Mouse (Mus musculus) layer of hippocampus, adult 2 months (tissue): ENCODE measurements around the gene Ccdc121. TPM values are rescaled to one million over a fixed set of nuclear protein-coding genes. Genes with fewer than 3 reads are reported as not detected.
"Not testable (repeated sequence)": the region's sequence is repeated elsewhere in the genome, so short reads cannot be mapped to it uniquely, and the experiment has no call there.

Experiments
- DNase-seq, 2 experiments: peaks; one replicate each; pipeline ENCODE4 v3.0.0; 2022; ENCODE audit warnings: low spot score in 2 of 2
- H3K27ac ChIP-seq: fragments of 200-600 bp; 2 replicates; pipeline ENCODE4 v1.8.1; 2022
- H3K4me3 ChIP-seq: fragments of 200-600 bp; 2 replicates; pipeline ENCODE4 v1.8.1; 2022; ENCODE audit warnings: mild to moderate bottlenecking
- CTCF ChIP-seq: fragments of 200-600 bp; conservative IDR thresholded peaks from 2 replicates; pipeline ENCODE4 v1.8.1; 2022; ENCODE audit warnings: antibody characterized with exemption, mild to moderate bottlenecking, moderate library complexity
- total RNA-seq, 2 experiments: library from RNA; stranded (reverse); gene quantifications; 2 replicates each; pipeline ENCODE4 v1.2.3; 2021

Gene Ccdc121
- total RNA-seq, 2 experiments from 2014 or later = 0.20 to 0.72 TPM

DNA sequence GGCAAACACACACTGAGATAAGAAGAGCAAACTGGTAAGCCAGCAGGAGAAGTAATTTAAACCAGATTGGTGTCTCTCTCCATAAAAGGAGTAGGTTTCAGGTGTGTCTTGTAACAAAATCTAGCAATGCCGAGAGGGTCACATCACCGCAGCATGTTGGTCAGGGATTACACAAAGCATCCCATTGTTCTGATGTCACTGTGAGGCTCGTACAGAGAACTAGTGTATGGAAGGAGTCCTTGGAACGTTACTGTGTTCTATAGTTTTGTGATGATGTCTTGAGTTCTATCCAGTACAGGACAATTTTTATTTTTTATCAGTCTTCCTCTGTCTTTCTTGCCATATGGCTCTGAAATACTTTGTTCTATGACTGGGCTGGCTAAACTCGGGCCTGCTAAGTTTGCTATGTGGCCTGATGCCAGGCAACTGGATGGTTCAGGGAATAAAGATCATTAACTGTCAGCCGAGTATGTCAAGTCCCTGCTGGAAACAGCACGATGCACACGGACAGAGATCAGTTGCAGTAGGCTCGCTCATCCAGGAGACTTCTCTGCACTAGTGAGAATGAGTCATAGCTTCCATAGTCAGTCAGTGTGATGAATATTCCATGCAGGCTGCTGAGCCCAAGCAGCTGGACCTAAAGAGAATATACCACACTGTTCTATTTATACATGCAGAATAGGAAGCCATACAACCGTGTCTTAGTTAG is 24.1 kb upstream of the Ccdc121 start:
- no peak overlapping the region for H3K4me3 ChIP-seq
- no peak for TF ChIP-seq CTCF
- peak in 1 of 2 experiments; percentile 54 for DNase-seq
- H3K27ac ChIP-seq = peak overlapping the region; percentile 63; the same call in 1 of the 2 replicates

DNA sequence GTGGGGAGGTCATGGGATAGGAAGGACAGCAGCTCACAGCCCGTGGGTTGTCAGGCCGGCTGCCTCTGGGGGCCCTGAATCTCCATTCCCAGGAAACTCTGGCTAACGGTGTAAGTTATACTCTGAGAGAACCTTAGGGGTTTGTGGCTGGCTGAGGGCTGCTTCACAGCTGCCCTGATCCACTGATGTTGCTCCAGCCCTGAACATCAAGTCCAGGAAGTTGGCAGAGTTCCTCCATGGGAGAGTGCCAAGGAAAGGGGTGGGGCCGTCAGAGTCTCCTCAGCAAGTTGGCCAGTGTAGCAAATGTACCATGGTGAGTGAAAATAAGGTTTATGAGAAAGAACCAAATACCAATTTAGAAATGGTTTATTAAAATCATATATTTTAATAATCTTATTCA is 18.1 kb upstream of the Ccdc121 start:
- peak; percentile 26 to 35 for DNase-seq
- Histone ChIP-seq H3K27ac (no peak overlapping the region), H3K4me3 (no peak overlapping the region)
- no peak for TF ChIP-seq CTCF

DNA sequence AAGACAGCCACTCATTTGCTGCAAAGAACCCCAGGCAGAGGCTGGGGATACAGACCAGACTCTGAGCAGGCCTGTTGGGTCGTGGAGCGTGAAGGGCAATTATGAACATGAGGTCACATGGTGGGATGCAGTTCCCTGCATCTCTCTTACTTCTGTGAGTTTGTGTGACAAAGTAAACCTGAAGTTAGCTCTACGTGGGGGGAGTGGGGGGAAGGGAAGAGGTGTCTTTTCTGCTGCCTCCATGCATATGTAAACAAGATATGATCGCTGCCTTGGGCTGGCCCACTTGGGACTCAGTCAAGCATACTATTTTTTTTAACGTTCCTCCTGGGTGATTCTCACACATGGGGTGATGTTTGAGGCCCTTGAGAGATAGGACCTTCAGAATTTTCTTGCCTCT is 14.7 kb upstream of the Ccdc121 start:
- Histone ChIP-seq H3K4me3 (no peak overlapping the region), H3K27ac (no peak overlapping the region)
- DNase-seq = no peak
- no peak for TF ChIP-seq CTCF

DNA sequence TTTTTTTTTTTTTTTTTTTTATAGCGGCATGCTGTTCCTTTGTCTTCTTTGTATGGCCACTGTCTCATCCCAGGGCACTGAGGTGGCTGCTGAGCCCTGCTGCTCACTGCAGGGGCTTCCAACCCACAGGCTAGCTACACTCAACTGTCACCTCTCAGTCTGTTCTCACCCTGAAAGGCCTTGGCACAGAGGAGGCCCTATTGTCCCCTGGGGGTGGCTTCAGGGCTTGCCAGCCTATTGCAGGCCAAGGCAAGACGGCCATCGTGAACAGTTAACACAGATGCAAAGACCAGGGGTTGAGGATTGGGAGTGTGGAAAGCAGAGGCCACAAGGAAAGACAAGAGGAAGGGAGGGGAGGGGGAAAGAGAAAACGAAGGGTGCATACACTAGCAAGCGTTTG is 12.6 kb upstream of the Ccdc121 start:
- TF ChIP-seq CTCF = no peak
- Histone ChIP-seq H3K4me3 (no peak overlapping the region), H3K27ac (no peak overlapping the region)
- no peak for DNase-seq

DNA sequence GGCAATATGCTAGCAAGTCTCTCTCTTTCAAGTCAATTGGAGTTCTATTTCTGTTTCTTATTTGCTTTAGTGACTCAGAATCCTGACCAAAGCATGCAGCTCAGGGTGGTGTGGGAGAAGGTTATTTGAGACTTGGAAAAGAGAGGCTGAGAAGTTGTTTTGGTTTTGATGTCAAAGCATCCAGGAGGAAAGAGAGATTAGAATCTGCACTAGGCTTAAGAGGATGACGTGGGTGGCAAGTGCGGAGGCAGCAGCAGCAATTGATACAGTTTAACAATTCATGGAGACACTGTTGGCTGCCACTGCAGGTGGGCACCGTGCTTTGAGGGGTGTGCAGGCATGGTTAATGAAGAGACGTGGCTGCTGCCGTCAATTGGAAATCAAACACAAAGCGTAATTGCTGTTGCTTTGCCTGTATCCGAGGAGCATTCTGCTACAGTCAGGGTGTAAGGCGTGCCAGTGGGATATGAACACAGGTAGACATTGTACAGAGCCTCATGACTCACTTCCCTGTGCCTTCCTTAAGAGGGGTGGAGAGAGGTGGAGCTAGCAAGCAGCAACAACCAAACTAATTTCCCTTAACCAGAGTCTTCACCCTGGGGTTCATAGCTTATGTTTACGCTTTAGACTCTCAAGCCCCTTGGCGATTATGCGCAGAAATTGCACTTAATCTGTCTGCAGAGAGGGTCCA is 10.3 kb upstream of the Ccdc121 start:
- no peak overlapping the region for H3K4me3 ChIP-seq
- peak in 1 of 2 experiments; percentile 29 for DNase-seq

DNA sequence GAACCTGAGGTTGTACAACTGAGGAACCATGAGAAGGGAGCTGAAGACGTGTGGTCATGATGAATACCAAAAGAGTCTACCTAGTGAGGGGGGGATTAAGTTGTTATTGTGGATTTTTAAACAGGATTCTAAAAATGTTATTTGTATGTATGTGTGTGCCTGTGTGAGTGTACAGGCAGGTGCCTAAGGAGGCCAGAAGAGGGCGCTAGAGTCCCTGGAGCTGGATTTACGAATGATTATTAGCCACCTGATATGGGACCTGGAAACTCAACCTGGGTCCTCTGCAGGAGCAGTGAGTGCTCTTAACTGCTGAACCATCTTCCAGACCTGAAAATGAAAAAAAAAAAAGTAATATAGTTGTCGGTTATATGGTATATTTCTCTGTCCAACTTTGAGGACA is 7.9 kb upstream of the Ccdc121 start:
- TF ChIP-seq CTCF = peak; percentile 58
- H3K27ac ChIP-seq = no peak overlapping the region
- no peak for DNase-seq
- no peak overlapping the region for H3K4me3 ChIP-seq

More for the DNA sequence above, 10.3 kb upstream of the Ccdc121 start:
- H3K27ac ChIP-seq = no peak overlapping the region
- no peak for TF ChIP-seq CTCF

DNA sequence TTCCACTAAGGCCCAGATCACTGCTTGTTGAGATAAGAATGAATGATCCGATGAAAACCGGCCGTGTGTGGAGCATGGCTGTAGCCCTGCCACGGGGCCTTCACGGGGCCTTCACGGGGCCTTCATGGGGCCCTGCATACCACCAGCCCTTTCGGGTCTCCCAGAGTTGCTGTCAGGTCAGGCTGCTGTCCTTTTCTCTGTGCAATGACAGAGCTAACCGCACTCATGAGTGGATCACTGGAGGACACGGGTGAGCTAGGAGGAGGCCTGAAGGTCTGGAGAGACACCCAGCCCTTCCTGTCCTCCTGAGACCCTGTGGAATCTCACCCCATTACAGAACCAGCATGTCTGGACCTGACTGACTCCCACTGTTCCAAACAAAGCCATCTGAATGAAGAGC is 6.8 kb upstream of the Ccdc121 start:
- no peak for DNase-seq
- Histone ChIP-seq H3K4me3 (no peak overlapping the region), H3K27ac (no peak overlapping the region)
- TF ChIP-seq CTCF = no peak

DNA sequence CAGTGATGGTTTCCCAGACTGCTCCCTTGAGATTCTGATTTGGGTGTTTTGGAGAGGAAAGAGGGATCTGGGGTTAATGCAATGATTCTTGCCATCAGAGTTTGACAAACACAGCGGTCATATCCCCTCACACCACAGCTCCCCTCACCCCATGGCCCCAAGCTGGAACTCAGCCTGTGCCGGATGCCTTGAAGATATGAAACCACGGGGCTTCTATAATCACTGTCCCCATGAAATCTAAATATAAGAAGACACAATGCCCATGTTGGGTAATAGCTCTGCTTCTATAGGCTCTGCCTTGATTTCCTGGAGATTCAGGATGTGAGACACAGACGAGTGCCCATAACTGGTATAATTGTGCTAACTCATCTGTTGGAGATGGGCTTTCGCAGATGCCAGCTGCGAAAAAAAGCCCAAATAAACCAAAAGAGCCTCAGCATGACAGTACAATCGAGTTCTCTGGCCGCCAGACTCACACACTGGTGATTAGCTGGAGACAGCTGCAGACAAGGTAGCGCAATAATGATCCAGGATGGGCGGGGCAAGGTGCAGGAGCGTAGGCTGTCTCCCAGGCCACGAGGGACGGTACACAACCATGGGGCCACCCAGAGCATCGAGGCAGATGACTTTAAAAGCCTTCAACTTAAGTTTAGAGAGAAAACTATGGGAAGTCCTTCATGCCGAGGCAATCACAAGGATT is 1.3 kb upstream of the Ccdc121 start:
- TF ChIP-seq CTCF = no peak
- H3K4me3 ChIP-seq = no peak overlapping the region
- no peak for DNase-seq

DNA sequence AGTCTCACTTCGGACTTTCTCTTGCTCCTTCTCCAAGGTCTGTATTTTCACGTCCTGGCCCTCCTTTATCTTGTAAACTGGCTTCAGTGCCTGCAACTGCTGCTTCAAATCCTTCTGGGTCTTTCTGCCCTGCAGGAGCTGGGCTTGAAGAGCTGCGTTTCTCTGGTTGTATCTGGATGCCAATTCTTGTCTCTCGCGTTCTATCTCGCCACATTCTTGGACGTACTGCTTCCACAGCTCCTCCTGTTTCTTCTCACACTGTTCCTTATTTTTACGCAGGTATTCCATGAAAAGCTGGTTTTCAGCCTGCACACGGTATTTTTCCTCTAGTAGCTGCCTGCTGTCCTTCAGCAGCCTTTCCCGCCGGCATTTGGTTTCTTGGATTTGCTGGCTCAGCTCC is 396 bp downstream of the Ccdc121 start:
- H3K27ac ChIP-seq, H3K4me3 ChIP-seq, DNase-seq: not testable (repeated sequence)

More for the DNA sequence above, 1.3 kb upstream of the Ccdc121 start:
- H3K27ac ChIP-seq = no peak overlapping the region

DNA sequence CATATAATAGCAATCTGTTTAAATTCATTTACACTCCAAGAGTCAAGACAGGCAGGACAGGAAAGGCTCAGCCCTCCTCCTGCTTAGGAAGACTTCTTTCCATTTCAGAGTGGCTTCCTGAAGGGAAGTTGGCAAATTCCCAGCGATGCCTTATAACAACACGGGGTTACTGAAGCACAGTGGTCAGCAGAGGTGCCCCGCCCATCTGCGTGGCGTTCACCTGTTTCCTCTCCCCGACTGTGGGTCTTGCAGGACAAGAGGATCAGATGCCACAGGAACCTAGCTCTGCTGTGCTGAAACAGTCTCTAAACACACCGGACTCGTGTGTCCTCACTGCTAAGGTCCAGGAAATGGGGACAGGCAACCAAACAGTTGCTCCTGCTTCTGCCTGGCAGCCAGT is 5.9 kb downstream of the Ccdc121 start:
- H3K27ac ChIP-seq = no peak overlapping the region
- DNase-seq = no peak
- no peak overlapping the region for H3K4me3 ChIP-seq
- TF ChIP-seq CTCF = no peak

DNA sequence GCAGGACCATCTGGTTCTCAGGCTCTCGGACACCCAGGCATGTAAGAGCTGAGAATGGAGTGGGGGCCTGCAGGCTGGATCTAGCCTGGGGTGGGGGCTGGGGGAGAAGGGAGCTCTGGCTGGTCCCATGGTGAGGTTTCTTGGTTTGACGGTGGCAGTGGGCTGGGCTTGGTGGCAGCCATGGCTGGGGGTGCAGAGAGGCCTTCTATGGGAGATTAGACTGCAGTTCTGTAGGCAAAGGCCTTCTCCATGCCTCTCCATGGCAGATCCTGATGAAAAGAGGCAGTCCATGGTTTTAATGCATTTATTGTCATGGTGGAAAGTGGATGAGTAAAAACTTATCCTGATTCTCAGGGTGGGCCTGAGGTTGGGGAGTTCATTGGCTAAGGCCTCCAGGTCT is 7.8 kb downstream of the Ccdc121 start:
- no peak for DNase-seq
- no peak overlapping the region for H3K27ac ChIP-seq
- TF ChIP-seq CTCF = no peak
- no peak overlapping the region for H3K4me3 ChIP-seq

DNA sequence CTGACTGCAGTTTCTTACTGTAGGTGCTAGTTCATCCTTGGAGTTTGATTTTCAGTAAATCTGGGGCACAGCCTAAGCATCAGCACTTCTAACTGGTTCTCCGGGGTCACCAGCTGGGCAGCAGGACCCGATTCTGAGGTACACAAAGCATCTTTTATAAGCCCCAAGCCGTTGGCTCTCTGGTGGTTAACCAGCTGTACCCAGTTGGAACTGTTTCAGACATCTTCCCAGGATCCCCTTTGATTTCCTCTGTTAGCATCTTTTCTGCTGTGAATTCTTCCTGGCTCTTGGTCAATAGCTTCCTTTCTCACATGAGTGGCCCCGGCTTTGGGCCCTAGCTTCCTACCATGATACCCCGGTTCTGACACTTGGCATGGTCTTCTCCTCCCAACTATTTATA is 26.6 kb downstream of the Ccdc121 start:
- no peak for TF ChIP-seq CTCF
- no peak overlapping the region for H3K4me3 ChIP-seq
- peak in 1 of 2 experiments; percentile 39 for DNase-seq
- no peak overlapping the region for H3K27ac ChIP-seq

DNA sequence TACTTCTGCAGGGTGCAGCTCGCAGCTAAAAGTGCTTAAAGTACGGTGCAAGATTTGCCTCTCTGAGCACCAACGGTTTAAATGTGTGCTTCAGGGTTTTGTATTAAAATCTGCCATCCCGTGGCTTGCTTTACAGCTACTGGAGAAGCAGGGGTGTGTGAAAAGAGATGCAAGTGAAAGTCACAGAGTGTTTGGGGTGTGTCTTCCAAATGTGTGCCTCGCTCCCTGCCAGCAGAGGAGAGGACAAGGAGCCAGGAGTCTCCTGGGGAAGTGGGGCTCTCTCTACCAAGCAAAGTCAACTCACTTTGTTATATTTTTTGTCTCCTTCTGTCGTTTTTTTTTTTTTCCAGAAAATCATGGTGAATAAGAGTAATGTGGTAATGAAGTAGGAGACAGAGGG is 34.7 kb downstream of the Ccdc121 start:
- no peak overlapping the region for H3K27ac ChIP-seq
- no peak overlapping the region for H3K4me3 ChIP-seq
- TF ChIP-seq CTCF = no peak
- DNase-seq = no peak
